Mouse (Mus musculus) left cerebral cortex, postnatal 25 days (tissue): ENCODE measurements around the gene Kat8. TPM values are rescaled to one million over a fixed set of nuclear protein-coding genes. Genes with fewer than 3 reads are reported as not detected.
"Not testable (repeated sequence)": the region's sequence is repeated elsewhere in the genome, so short reads cannot be mapped to it uniquely, and the experiment has no call there.

ENCODE experiments used
- DNase-seq, 2 experiments: peaks; one replicate each; pipeline ENCODE4 v3.0.0; 2022; ENCODE audit warnings: low spot score in 2 of 2, mixed read lengths in 1 of 2
- intact Hi-C: fragments of 180-260 bp; cut with DNase I; formaldehyde crosslinking; loops from one replicate; pipeline ENCODE4 v1.15.1; 2025
- total RNA-seq, 2 experiments: library from RNA; stranded (reverse); gene quantifications; 2 replicates each; pipeline ENCODE4 v1.2.3; 2021

Kat8 gene
- total RNA-seq, 2 experiments from 2014 or later = 28.6 to 28.7 TPM

DNA sequence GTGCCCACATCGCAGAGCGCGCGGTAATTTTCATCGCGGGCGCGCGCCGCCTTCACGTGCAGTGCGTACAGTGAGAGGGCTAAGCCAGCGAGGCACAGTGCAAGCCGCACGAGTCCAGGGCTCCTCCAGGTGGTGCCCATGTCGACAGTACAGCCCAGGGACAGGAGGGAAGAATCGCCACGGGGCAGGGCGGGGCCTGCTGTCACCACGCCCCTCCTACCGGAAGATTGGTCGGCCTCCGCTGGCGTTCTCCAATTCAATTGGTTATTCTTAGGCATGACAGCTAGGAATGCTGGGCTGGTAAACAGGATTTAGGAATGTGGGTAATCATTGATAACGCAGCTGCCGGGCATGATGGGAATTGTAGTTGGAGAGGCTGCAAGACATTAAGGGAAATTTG, 16.9 kb upstream of the Kat8 start, which contains the start of the genes Gm21974 and Vkorc1:
Gm21974 (minus strand) TSS at position 13 of the 400 bp plus-strand sequence.
Vkorc1 (minus strand) TSS at position 176 of the 400 bp plus-strand sequence.
- DNase-seq = peak; percentile 95 to 98
- intact Hi-C loops = loop anchor here (2.0 kb wide), 1 partner anchor 19 kb away; the partner anchor contains the start of genes Zfp646 and Zfp668

DNA sequence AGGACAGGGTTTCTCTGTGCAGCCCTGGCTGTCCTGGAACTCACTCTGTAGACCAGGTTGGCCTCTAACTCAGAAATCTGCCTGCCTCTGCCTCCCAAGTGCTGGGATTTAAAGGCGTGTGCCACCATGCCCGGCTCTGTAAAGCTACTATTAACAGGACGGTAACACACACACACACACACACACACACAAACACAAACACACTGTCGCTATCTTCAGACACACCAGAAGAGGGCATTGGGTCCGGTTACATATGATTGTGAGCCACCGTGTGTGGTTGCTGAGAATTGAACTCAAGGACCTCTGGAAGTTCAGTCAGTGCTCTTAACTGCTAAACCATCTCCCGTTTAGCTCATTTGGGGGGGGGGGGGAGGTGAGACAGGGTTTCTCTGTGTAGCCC, 16.4 kb upstream of the Kat8 start:
- DNase-seq = not testable (repeated sequence)
- intact Hi-C loops = loop anchor here (2.0 kb wide), 1 partner anchor 19 kb away; the partner anchor contains the start of genes Zfp646 and Zfp668

DNA sequence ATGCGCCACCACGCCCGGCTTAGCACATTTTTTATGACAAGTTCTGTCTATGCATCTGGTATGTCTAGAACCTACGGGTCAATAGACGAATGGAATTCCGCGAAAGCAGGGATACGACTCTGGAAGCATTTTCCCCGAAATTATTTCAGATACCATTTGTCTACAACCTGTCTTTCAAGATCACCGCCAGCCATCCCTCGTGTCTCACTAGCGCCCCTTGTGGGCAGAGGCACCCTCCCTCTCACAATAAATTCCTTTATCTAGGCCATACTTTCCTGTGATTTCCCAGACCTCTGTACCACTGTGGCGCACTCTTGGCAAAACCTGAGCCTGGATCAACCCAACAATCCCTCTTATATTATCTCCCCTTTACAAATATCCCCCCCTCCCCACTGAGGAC, 15.9 kb upstream of the Kat8 start:
- peak in 1 of 2 experiments; percentile 44 for DNase-seq

DNA sequence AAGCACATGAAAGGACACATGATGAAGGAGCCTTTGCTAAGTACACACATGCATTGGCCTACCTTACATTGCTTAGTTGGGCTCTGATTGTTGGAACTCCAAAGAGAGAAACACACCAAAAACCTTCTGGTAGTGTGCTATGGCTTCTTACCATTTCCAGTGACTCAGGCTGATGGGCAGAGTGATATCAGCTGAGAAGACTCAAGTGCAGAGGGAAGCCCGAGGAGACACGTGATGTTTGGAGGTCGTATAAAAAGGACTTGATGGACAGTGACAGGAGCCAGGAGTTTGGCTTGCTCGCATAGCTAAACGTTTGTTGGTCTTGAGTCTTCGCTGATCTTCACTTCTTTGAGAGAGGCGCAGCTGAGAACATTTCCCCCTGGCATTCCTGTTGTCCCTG, 14.8 kb upstream of the Kat8 start:
- intact Hi-C loops = no loop called here
- DNase-seq = no peak

More for the DNA sequence above, 15.9 kb upstream of the Kat8 start:
- intact Hi-C loops = no loop called here

DNA sequence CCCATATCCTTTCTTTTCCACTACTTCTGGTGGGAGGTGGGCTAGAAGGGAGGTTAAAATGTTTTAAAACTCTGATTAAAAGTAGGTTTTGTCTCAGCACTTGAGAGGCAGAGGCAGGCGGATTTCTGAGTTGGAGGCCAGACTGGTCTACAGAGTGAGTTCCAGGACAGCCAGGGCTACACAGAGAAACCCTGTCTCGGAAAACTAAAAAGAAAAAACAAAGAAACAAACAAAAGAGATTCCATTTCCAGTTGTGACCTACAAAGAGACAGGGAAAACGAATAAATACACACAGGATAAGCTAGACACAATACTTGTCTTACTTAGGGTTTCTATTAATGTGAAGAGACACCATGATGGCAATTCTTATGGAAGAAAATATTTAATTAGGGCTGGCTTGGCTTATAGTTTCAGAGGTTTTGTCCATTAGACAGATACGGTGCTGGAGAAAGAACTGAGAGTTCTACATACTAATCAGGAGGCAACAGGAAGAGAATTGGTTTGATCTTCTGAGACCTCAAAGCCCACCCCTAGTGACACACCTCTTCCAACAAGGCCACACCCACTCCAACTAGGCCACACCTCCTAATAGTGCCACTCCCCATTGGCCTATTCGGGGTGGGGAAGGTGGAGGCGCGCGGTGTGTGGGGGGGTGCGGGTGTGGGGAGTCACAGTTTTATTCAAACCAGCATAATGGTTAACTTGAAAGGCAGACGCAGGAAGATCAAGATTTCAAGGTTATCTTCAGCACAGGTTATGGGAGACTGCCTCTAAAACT, 13.9 kb upstream of the Kat8 start:
- no peak for DNase-seq
- intact Hi-C loops = no loop called here

DNA sequence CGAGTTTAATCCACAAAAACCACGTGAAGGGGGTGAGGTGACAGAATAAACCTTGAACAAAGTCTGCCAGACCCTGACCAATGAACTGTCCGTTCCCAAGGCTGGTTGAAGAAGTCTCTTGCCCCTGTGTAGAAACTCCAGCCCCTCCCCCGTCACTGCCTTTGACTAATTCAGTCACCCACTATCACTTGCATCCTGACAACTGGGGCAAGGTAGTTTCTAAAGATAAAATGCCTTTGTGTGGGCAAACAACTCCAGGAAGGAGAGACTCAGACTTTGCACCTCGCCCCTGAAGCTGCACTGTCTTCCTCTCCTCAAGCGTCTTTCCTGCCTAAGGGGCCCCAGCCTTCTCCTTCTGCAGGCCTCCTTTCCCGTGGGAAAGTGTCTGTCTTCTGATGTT, 12.3 kb upstream of the Kat8 start:
- no peak for DNase-seq
- intact Hi-C loops = no loop called here

DNA sequence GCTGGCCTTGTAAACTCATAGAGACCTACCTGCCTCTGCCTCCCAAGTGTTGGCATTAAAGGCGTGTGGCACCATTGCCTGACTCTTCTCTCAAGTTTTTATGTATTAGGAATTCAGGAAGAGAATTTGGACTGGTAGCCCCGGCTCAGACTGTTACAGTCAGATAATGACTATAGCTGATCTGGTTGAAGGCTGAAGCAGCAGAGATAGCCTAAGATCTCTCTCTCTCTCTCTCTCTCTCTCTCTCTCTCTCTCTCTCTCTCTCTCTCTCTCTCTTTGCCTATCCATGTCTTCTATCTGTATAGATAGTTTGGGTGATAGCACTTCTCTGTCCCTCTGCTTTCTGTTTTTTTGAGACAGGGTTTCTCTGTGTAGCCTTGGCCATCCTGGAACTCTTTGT, 10.5 kb upstream of the Kat8 start:
- no peak for DNase-seq
- intact Hi-C loops = loop anchor here (1.0 kb wide), 1 partner anchor 92 kb away; no protein-coding TSS in a partner anchor

GRCm38 (mm10) chr7:127903971-127904796, 8.1 kb upstream of the Kat8 start, which contains the start of gene Bckdk:
TSS of gene Bckdk (plus strand) at chr7:127904082.
- intact Hi-C loops = no loop called here
- DNase-seq = peak; percentile 83 to 86

- intact Hi-C loops = no loop called here
- DNase-seq = no peak
These were observed 4.4 kb upstream of the Kat8 start for GRCm38 (mm10) chr7:127907939-127908338.

GRCm38 (mm10) chr7:127908656-127909055, 3.7 kb upstream of the Kat8 start:
- no peak for DNase-seq
- intact Hi-C loops = no loop called here

GRCm38 (mm10) chr7:127912938-127913337, 622 bp downstream of the Kat8 start:
- no peak for DNase-seq
- intact Hi-C loops = no loop called here

DNA sequence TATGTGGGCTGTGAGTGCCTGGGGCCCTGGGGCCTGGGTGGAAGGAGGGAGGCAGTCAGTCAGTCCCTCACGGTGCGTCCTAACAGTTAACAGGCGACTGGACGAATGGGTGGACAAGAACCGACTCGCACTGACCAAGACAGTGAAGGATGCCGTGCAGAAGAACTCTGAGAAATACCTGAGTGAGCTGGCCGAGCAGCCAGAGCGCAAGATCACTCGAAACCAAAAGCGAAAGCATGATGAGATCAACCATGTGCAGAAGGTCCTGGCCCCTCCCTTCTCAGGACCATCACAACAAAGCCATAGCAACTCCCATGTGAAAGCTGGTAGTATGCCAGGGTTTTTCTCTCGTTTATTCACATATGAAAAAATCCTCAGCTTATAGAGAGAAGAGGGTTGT, 3.0 kb downstream of the Kat8 start:
- intact Hi-C loops = no loop called here
- DNase-seq = no peak

DNA sequence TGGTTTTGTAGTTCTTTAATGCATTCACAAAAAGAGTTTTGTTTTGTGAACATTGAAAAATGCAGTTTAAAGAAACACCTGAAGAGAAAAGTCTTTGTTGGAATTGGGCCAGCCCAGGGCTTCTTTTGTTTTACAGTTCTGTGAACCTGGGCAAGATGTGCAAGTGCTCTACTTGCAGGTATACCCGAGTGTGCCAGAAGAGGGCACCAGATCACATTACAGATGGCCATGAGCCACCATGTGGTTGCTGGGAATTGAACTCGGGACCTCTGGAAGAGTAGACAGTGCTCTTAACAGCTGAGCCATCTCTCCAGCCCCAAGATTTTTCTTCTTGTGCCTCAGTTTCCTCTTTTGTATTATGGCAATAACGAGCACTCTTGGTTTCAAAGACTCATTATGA, 5.9 kb downstream of the Kat8 start:
- intact Hi-C loops = no loop called here
- DNase-seq = peak in 1 of 2 experiments; percentile 35

DNA sequence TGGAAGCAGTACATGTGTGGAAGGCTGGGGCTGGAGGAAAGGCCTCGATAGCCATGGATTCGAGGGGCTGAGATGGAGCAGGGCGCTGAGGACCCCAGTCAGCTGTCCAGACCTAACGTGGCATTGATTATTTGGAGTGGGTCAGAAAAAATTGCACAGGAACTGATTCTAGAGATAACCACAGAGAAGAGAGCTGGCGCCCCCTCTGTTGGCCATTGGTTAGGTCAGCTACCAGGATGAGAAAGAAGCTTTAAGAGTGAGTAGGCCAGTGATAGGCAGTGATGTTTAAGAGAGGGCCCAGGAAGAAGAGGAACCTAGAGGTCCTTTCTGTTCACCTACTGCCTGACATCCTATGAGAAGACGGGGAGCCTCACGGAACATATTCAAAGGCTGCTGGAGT, 7.0 kb downstream of the Kat8 start:
- no peak for DNase-seq
- intact Hi-C loops = no loop called here

GRCm38 (mm10) chr7:127921516-127921915, 9.2 kb downstream of the Kat8 start:
- intact Hi-C loops = no loop called here
- peak in 1 of 2 experiments; percentile 31 for DNase-seq

- intact Hi-C loops = no loop called here
- peak in 1 of 2 experiments; percentile 57 for DNase-seq
These were observed 10.3 kb downstream of the Kat8 start for GRCm38 (mm10) chr7:127922451-127923275.

GRCm38 (mm10) chr7:127923714-127924113, 11.4 kb downstream of the Kat8 start:
- intact Hi-C loops = no loop called here
- DNase-seq = no peak

GRCm38 (mm10) chr7:127925252-127925651, 12.9 kb downstream of the Kat8 start:
- no peak for DNase-seq
- intact Hi-C loops = no loop called here

DNA sequence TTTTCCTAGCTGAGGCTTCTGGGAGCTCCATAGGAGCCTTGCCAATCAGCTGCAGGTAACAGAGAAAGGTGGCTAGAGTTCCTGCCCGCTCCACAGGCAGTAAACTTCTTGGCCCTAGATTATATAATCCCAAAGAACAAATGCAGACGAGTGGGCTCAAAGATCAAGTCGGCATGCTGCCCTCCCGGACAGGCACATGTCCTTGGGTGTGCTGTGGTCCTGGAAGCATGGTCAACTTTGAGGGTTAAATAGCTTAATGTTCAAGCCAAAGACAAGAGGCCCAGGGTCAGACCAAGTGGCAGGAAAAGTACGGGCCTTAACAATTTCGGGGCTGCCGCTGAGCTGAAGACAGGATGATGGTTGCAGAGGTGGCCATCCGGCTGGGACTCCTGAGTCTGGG, 13.8 kb downstream of the Kat8 start:
- DNase-seq = no peak
- intact Hi-C loops = no loop called here

GRCm38 (mm10) chr7:127926846-127927245, 14.5 kb downstream of the Kat8 start:
- intact Hi-C loops = no loop called here
- no peak for DNase-seq
